Comparison of ENCODE assay signal across 7 mouse cellular contexts in genomic region chr16:22265849-22266376, GRCm38 (mm10). TPM values are rescaled to one million over a fixed set of nuclear protein-coding genes. Genes with fewer than 3 reads are reported as not detected.
DNase-seq lines count a peak whose midpoint lies in the region; ATAC-seq lines count a peak whose summit lies in the region.

TSS of gene Tra2b (minus strand) at chr16:22266005.

- H3K4me2 ChIP-seq in embryonic facial prominence, embryonic 11.5 days (ENCODE audit: low read depth, low read length): peak within 1 kb of the TSS; percentile 46
- H3K4me2 ChIP-seq in limb, embryonic 11.5 days (ENCODE audit: low read depth, severe bottlenecking): peak within 1 kb of the TSS; percentile 50
- peak within 1 kb of the TSS; percentile 92 for H3K4me2 ChIP-seq in midbrain, embryonic 14.5 days (ENCODE audit: low read length)

- peak; percentile 96 for ATAC-seq in embryonic facial prominence, embryonic 11.5 days (replicated peaks; ENCODE audit: insufficient number of reproducible peaks, low FRiP score, low TSS enrichment, low read depth)
- ATAC-seq in limb, embryonic 11.5 days (ENCODE audit: insufficient number of reproducible peaks, low FRiP score, low TSS enrichment, low read depth): peak; percentile 99
- peak; percentile 99 for ATAC-seq in midbrain, embryonic 14.5 days (ENCODE audit: low FRiP score, low TSS enrichment)

- peak within 1 kb of the TSS; percentile 88 for H3K4me3 ChIP-seq in embryonic facial prominence, embryonic 11.5 days (ENCODE audit: low read depth, low read length)
- peak within 1 kb of the TSS; percentile 99 for H3K4me3 ChIP-seq in limb, embryonic 11.5 days (ENCODE audit: low read depth, low read length)
- peak within 1 kb of the TSS; percentile 93 for H3K4me3 ChIP-seq in midbrain, embryonic 14.5 days (replicated peaks; ENCODE audit: low read depth, low read length)

- WGBS in embryonic facial prominence, embryonic 11.5 days: under 1% methylated on average over 38 of the region's 38 CpGs
- WGBS in limb, embryonic 11.5 days: under 1% methylated on average over 37 of the region's 38 CpGs
- under 1% methylated on average over 38 of the region's 38 CpGs for WGBS in midbrain, embryonic 14.5 days

- peak within 1 kb of the TSS; percentile 92 for H3K9ac ChIP-seq in embryonic facial prominence, embryonic 11.5 days (replicated peaks; ENCODE audit: low read length)
- peak within 1 kb of the TSS; percentile 97 for H3K9ac ChIP-seq in limb, embryonic 11.5 days (ENCODE audit: low read length)
- H3K9ac ChIP-seq in midbrain, embryonic 14.5 days (replicated peaks; ENCODE audit: low read length): peak within 1 kb of the TSS; percentile 91

- no peaks in the 10 kb centered on the region for H3K27me3 ChIP-seq in embryonic facial prominence, embryonic 11.5 days (ENCODE audit: control insufficient read depth, insufficient read depth, low read length)
- H3K27me3 ChIP-seq in limb, embryonic 11.5 days (ENCODE audit: control insufficient read depth, insufficient read depth, low read length): no peaks in the 10 kb centered on the region
- no peaks in the 10 kb centered on the region for H3K27me3 ChIP-seq in midbrain, embryonic 14.5 days (ENCODE audit: control insufficient read depth, insufficient read depth, low read length)

- peak within 1 kb of the TSS; percentile 92 for H3K27ac ChIP-seq in embryonic facial prominence, embryonic 11.5 days (replicated peaks; ENCODE audit: low read depth, low read length)
- H3K27ac ChIP-seq in limb, embryonic 11.5 days (replicated peaks; ENCODE audit: low read depth, low read length): peak within 1 kb of the TSS; percentile 95
- H3K27ac ChIP-seq in midbrain, embryonic 14.5 days (replicated peaks; ENCODE audit: low read depth, low read length): peak within 1 kb of the TSS; percentile 97

- H3K4me1 ChIP-seq in embryonic facial prominence, embryonic 11.5 days (ENCODE audit: control insufficient read depth, insufficient read depth, low read length): no peaks in the 10 kb centered on the region
- H3K4me1 ChIP-seq in limb, embryonic 11.5 days (ENCODE audit: control insufficient read depth, insufficient read depth, low read length): 0 out of 2 replicates have a peak, but pooled peaks cover 8% of the 10 kb centered on the region
- H3K4me1 ChIP-seq in midbrain, embryonic 14.5 days (ENCODE audit: control insufficient read depth, insufficient read depth, low read length): peaks cover 19% of the 10 kb centered on the region

- H3K36me3 ChIP-seq in embryonic facial prominence, embryonic 11.5 days (replicated peaks; ENCODE audit: control insufficient read depth, insufficient read depth, low read depth, low read length): no peaks in the 10 kb centered on the region
- no peaks in the 10 kb centered on the region for H3K36me3 ChIP-seq in limb, embryonic 11.5 days (ENCODE audit: control insufficient read depth, insufficient read depth, low read length)
- no peaks in the 10 kb centered on the region for H3K36me3 ChIP-seq in midbrain, embryonic 14.5 days (ENCODE audit: control insufficient read depth, insufficient read depth, low read length)

- peak; percentile 98 for DNase-seq in adrenal gland, postnatal 14 days
- peak; percentile 99 for DNase-seq in embryonic facial prominence, embryonic 11.5 days (ENCODE audit: low spot score)
- DNase-seq in heart, adult 11 months: peak; percentile 100
- peak; percentile 95 for DNase-seq in kidney, adult 18-20 months
- DNase-seq in limb, embryonic 11.5 days (ENCODE audit: low spot score): peak; percentile 99
- DNase-seq in midbrain, embryonic 14.5 days: peak; percentile 99
- peak; percentile 94 to 95 for DNase-seq in spleen, adult 18-20 months

- no peaks in the 10 kb centered on the region for H3K9me3 ChIP-seq in embryonic facial prominence, embryonic 11.5 days (replicated peaks; ENCODE audit: control insufficient read depth, low read length)
- no peaks in the 10 kb centered on the region for H3K9me3 ChIP-seq in limb, embryonic 11.5 days (ENCODE audit: control insufficient read depth, low read length)
- H3K9me3 ChIP-seq in midbrain, embryonic 14.5 days (ENCODE audit: control insufficient read depth, low read length): no peaks in the 10 kb centered on the region

RNA-seq across cellular contexts. Expression of gene Tra2b, which starts in this region (rescaled TPM):
- 126 and 127 TPM in 2 replicates for total RNA-seq in adrenal gland, postnatal 14 days (2021)
- 516 and 558 TPM in 2 replicates for polyA plus RNA-seq in embryonic facial prominence, embryonic 11.5 days (2014; fragmentation: Nextera tagmentation; extraction: Ambion mirVana)
- polyA plus RNA-seq in limb, embryonic 11.5 days (2014; fragmentation: Nextera tagmentation; extraction: Ambion mirVana): 481 and 509 TPM in 2 replicates
- polyA plus RNA-seq in midbrain, embryonic 14.5 days (2014; fragmentation: Nextera tagmentation; extraction: Ambion mirVana): 262 and 286 TPM in 2 replicates

Comparison
In these comparisons a context has a peak if more than half of its experiments do, and no peak if none do; other contexts are left out.
1. Peak in every context shown above with its lines: DNase-seq, ATAC-seq, H3K4me3 ChIP-seq and H3K27ac ChIP-seq.